In the genomic region with DNA sequence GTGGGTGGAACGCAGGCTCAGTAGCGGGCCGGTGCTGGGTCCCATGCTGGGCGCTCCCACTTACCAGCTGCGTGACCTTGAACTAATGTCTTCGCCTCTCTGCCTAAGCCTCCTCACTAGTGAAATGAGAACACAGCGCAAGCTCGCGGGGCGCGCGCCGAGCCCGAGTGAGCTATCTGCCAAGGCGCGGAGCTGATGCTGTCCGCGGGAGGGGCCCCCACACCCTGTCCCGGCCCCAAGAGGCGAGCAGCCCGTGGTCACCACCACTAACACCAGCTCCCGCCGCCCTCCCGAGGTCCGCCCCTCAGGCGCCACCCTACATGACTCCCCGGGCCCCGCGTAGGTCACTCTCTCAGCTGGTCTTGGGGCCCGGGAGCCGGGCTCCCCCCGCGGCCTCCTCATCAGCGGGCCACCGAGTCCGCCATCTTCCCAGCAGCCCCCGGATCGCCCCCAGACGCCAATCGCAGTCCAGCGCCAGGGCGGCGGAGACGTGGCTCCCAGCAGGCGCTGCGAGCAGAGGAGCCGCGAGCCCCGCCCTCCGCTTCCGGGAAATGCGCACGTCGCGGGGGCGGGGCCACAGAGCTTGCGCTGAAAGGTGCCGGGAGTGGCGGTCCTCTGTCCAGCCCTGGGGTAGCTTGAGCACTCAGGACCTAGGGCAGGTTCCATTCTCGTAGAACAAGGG, we compare ENCODE assay signal across 8 mouse cellular contexts. TPM values are rescaled to one million over a fixed set of nuclear protein-coding genes. Genes with fewer than 3 reads are reported as not detected.
DNase-seq lines count a peak whose midpoint lies in the region; ATAC-seq lines count a peak whose summit lies in the region.

A gene (minus strand): TSS at position 542 of the 682 bp plus-strand sequence.

- peak within 1 kb of the TSS; percentile 93 for H3K4me3 ChIP-seq in hindbrain, embryonic 15.5 days

- peak; percentile 96 for DNase-seq in ZHBTc4 (ENCODE audit: low read depth, low spot score)
- peak; percentile 86 to 92 for DNase-seq in cerebellum, postnatal 4 days (ENCODE audit: low spot score in 2 of 2)
- peak; percentile 93 for DNase-seq in gastrocnemius, adult 18-20 months (ENCODE audit: low spot score)
- DNase-seq in left cerebral cortex, adult 11 months (ENCODE audit: low spot score) = peak; percentile 88
- DNase-seq in lung, postnatal 36 days = peak; percentile 96
- peak; percentile 94 for DNase-seq in retina, embryonic 14.5 days (ENCODE audit: low spot score)
- DNase-seq in thymus, postnatal 36 days = peak; percentile 91 to 95

- no peaks in the 10 kb centered on the region for H3K9me3 ChIP-seq in hindbrain, embryonic 15.5 days

- under 1% methylated on average over 60 of the region's 60 CpGs for WGBS in hindbrain, embryonic 15.5 days

- H3K4me2 ChIP-seq in hindbrain, embryonic 15.5 days = peak within 1 kb of the TSS; percentile 92

- peak within 1 kb of the TSS; percentile 96 for H3K27ac ChIP-seq in hindbrain, embryonic 15.5 days (replicated peaks)

- H3K36me3 ChIP-seq in hindbrain, embryonic 15.5 days = peaks cover 18% of the 10 kb centered on the region; the same call in 1 of the 2 replicates

- H3K27me3 ChIP-seq in hindbrain, embryonic 15.5 days = no peaks in the 10 kb centered on the region

- H3K9ac ChIP-seq in hindbrain, embryonic 15.5 days = peak within 1 kb of the TSS; percentile 97

- ATAC-seq in hindbrain, embryonic 15.5 days (ENCODE audit: low FRiP score, low read depth) = peak; percentile 83

- peaks cover 39% of the 10 kb centered on the region for H3K4me1 ChIP-seq in hindbrain, embryonic 15.5 days (replicated peaks)

RNA-seq across cellular contexts. Expression of the gene that starts here (rescaled TPM):
- total RNA-seq in gastrocnemius, adult 18-20 months (2021) = 100 to 1,000 TPM; 183 to 194 TPM
- polyA plus RNA-seq in hindbrain, embryonic 15.5 days (2015; fragmentation: Nextera tagmentation; extraction: Ambion mirVana) = 96.8 and 113 TPM in 2 replicates

Comparison
In these comparisons a context has a peak if more than half of its experiments do, and no peak if none do; other contexts are left out.
1. Peak in every context shown above with its lines: DNase-seq, ATAC-seq, H3K4me3 ChIP-seq and H3K27ac ChIP-seq.